Mouse (Mus musculus) left cerebral cortex, adult 8-10 months (tissue): ENCODE data around the gene Tshb. TPM values are rescaled to one million over a fixed set of nuclear protein-coding genes. Genes with fewer than 3 reads are reported as not detected.
A peak's percentile ranks its signal among the peaks of the same experiment; 100 is the strongest.

Experiments
- DNase-seq, 2 experiments: peaks; one replicate each; pipeline ENCODE4 v3.0.0; 2022; ENCODE audit warnings: low spot score in 2 of 2
- total RNA-seq, 4 experiments: library from RNA; stranded (reverse); gene quantifications; 2 replicates each; pipeline ENCODE4 v1.2.4; 2022

Gene Tshb
- total RNA-seq, 4 experiments from 2014 or later = not detected

DNA sequence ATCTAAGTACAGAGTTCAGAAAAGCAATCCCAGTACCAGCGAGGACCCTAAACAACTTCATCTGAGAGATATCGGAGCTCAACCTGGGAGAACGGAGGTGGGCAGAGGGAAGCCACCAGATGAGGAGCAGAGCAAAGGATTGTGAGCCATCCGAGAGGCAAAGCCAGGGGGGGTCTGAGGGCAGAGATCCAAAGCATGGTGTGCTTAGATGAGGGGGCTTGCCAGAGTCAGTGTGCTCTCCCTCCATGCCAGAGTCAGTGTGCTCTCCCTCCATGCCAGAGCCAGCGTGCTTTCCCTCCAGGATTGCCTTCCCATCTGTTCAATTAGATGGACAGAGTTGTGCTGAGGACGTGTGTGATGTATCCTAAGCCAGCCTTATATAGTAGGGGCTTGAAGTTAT, 45.4 kb downstream of the Tshb start:
- no peak for DNase-seq

DNA sequence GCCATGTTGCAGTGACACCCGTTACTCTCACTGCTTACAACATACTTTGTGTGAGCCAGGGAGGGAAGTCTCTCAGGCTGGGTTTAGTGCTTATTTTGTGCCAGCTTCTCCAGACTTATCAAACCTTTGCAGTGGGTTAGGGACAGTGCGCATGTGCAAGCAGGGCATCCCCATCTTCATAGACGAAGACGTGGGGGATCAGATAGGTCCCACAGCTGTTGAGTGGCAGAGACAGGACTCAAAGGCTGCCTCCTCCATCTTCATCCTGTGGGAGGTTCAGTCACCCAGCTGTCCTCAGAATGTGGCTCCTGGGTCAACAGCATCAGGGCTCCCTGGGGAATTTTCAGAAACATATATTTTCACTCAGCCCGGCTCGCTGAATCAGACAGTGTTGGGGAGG, 46.1 kb downstream of the Tshb start:
- DNase-seq = no peak

DNA sequence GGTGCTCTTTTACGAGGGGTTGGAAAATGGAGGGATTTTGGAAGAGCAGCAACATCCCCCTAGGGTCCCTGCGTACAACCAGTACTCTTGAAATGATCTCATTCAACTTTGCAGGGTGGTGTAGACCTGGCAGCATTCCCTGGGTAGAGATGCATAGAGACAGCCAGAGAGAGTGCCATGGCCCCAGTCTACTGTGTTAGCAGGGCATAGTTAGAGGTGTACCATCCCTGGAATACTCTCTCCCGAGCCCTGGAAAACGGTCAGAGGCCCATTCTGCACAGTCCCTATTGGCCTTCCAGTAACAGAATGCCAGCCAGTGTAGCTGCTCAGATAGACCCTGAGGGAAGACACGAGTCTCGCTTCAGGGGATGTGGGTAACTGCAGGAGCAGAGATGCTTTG, 46.9 kb downstream of the Tshb start:
- DNase-seq = no peak

DNA sequence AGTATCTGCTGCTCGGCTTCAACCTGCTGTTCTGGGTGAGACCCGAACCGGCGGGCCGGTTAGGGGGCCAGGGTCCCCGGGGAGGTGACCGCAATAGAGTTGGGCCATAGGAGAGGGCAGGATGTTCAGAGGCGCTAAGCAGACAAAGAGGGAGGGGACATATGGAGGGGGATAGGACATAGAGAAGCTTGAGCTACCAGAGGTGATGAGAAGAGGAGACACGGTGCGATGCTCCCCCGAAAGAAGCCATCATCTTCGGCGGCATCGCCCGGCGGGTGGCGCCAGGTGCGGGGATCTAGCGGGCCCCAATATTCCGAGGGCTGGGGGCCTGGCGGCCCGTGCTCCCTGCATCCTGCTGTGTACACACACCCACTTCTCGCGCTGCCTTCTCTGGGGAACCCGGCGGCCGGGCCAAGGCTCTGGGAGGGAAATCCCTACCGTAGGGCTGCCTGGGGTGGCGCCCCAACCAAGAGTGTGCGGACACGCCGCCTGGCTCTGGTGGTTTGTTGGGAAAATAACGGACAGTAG, 47.4 kb downstream of the Tshb start:
- DNase-seq = peak in 1 of 2 experiments; percentile 34

DNA sequence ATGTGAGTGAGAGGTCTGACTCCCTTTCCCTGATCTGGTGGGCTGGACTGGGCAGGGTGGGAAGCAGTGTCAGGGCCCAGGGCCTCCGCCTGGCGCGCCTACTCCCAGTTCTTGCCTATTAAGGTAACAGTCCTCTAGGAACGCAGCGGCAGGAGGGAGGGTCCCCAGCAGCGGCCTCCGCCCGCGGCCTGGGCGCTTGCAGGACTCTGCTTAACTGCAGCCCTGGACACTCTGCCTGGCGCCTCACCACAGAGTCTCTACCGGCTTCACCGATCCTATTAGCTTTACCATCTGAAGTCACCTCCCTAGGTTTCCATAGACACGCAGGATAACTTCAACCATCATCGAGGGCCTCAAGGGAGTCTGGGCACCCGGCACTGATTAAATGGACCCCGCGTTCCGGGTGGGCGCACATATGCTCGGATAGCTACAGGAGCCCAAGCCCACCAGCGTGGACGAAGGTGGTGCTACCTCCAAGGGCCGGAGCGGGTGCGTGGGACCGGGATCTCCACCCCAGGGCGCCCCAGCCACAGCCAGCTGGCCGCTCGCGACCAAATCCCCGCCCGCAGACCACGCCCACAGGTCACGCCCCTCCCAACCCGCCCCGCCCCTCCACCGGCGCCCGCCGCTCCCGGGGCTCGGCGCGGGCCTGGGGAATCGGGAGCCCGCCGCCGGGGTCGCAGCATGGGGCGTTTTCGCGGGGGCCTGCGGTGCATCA, 48.0 kb downstream of the Tshb start, which contains the start of gene Tspan2:
Tspan2 (plus strand) TSS at position 217 of the 718 bp plus-strand sequence.
- peak in 1 of 2 experiments; percentile 39 for DNase-seq

DNA sequence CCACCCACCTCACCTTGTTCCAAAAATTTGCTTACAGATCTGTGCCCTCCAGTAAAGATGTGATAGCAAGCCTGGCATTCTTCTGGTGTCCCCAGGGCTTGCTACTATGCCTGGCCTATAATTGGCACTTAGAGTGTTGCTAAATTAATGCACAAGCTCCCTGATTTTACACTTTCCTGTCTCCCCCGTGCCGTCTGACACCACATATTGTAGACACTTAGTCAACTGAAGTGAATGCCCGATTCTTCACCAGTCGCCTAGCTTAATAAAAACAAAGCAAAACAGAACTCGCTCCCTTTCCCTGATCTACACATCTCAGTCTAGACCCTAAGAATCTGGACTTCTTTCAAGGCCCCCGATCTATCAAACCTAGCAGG, 48.6 kb downstream of the Tshb start:
- no peak for DNase-seq

DNA sequence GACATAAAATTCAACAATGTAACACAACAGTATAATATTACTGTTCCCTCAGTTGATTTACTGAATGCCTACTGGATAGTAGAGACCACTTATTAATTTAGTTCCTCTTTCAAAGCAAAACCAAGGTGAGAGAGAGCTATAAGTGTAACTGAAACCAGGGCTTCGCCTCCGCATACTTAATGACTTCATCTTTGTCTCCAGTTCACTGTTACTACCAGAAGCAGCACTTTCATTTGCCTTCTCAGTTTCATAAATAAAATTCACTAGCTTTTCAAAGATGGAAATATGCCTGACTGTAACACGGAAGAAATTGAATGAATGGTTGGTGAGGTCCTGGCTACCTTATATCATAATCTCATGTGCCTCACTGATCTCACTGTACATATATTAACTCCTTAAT, 49.5 kb downstream of the Tshb start:
- DNase-seq = no peak

DNA sequence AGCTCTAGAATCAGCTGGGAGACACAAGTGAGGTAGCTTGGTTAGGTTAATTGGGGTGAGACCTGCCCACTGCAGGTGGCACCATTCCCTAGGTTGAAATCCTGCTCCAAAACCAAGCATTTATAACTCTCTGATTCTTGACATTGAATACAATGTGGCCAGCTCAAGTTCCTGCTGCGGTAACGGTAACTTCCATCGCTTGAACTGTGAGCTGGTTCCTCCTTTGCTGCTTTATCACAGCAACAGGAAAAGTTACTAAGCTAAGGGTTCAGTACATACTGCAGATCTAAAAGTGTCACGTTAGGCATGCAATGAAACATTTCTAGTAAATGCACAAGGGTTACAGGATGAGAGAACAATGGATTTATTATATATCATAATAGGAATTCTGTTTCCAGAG, 49.9 kb downstream of the Tshb start:
- no peak for DNase-seq

DNA sequence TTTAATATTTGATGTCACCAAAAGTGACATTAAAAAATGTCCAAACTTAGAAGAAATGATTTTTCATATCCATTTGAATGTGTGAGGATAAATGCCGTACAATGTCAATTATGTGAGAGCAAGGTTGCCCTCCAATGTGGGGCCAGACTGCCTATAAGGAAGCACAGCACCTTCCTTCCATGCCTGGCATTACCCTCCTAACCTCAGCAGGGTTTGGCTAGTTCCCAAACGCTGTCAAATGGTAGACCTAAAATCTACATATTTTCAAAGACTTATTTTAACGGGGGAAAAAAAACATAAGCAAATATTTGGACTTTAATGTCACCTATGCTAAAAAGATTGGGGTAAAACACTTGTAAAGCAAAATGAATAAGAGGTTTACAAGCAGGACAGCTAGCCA, 51.4 kb downstream of the Tshb start:
- no peak for DNase-seq

DNA sequence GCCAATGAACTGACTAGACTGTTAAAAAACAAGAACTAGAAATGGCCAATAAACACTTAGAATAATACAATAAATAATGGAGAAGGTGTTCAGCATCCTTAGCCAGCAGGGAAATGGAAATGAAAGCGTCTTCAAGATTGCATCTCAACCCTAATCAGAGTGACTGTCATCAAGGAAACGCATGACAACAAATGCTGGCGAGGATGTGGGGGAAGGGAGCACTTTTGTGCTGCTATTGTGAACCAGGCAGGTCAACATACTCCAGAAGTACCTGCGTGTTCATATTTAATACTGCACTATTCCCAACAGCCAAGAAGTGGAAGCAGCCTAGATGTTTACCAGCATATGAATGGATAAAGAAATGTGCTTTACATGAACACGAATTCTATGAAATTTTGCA, 53.1 kb downstream of the Tshb start:
- no peak for DNase-seq

Other genes starting within 250 kb of the Tshb start
- 10 to 100 TPM; 66.3 to 74.3 (median 70.5) TPM for gene Tspan2, start 48.2 kb downstream of the Tshb start, total RNA-seq
- not detected for gene Sycp1, start 153.4 kb upstream of the Tshb start, total RNA-seq
- not detected for gene Nr1h5, start 181.4 kb upstream of the Tshb start, total RNA-seq
- gene Sike1, start 213.0 kb upstream of the Tshb start, total RNA-seq = 10 to 100 TPM; 54.7 to 65.9 (median 59.8) TPM
- 100 to 1,000 TPM; 242 to 273 (median 261) TPM for gene Csde1, start 237.7 kb upstream of the Tshb start, total RNA-seq